Mouse (Mus musculus) R1 (cell line): ENCODE results near the gene Fdxr.

Source experiments
- DNase-seq: peaks from one replicate; pipeline ENCODE4 v3.0.0-alpha.2; 2018; ENCODE audit warnings: low read depth, low spot score

Gene Fdxr

GRCm38 (mm10) chr11:115241402-115241801 lies 35.4 kb downstream of the Fdxr start:
- DNase-seq: no peak

GRCm38 (mm10) chr11:115236570-115236969 lies 40.3 kb downstream of the Fdxr start:
- DNase-seq: no peak

- DNase-seq: no peak
Measured at GRCm38 (mm10) chr11:115234320-115235044, 42.4 kb downstream of the Fdxr start.

DNA sequence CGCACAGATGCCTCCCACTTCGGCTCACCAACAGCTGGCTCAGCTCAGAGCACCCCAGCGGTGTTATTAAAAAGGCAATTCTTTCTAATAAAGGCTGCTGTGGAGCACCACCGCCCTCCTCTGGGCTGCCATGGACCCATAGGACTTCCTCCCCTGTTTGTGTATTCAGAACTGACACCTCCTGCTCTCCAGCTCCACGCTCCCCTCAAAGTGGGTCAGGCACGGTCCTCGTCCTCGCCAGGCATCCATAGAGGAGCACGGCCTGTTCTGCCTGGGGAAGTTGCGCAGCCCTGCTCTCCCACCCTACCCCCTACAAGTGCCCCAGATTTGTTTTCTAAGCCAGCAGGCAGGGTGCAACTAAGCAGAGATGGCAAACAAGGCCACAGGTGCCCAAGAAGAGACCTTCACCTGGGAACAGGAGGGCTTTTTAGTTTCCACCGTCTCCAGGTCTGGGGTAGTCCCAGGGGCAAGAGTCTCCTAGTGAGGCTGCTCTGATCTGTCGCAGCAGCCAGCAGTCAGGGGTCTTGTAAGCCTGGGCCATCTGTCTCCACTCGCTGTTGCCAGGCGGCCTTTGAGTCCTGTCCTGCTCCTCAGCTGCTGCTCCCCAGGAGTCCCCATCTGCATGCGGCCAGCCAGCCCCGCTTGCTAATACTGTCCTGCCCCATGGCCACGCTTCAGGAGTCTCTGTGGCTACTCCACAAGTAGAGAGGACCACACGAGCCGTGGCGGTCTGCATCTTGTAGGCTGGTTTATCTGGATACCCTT lies 43.1 kb downstream of the Fdxr start:
- no peak for DNase-seq

- no peak for DNase-seq
Measured at GRCm38 (mm10) chr11:115232889-115233288, 44.0 kb downstream of the Fdxr start.

GRCm38 (mm10) chr11:115231924-115232323 lies 44.9 kb downstream of the Fdxr start:
- DNase-seq: no peak

GRCm38 (mm10) chr11:115231168-115231915 lies 45.5 kb downstream of the Fdxr start:
- DNase-seq: no peak

GRCm38 (mm10) chr11:115229021-115229930 lies 47.6 kb downstream of the Fdxr start:
- peak; percentile 78 for DNase-seq

DNA sequence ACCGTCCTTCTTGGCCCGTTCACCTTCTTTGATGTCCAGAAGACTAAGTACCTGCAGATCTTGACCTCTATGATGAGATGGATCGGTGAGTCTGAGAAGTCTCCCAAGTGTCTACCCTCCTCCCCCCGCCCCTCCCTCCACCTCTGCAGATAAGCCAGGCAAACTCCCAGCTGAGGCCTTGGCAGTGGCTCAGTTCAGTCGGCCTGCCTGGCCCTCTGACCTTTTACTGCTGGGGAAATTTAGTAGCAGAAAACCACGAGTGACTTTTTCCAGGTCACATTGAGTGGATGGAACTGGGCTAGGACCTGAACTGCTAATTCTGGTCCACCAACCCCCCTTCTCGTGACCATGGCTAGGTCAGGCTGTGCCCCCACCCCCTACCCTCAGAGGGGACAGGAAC lies 48.4 kb downstream of the Fdxr start:
- no peak for DNase-seq

GRCm38 (mm10) chr11:115227640-115228039 lies 49.2 kb downstream of the Fdxr start:
- DNase-seq: no peak

DNA sequence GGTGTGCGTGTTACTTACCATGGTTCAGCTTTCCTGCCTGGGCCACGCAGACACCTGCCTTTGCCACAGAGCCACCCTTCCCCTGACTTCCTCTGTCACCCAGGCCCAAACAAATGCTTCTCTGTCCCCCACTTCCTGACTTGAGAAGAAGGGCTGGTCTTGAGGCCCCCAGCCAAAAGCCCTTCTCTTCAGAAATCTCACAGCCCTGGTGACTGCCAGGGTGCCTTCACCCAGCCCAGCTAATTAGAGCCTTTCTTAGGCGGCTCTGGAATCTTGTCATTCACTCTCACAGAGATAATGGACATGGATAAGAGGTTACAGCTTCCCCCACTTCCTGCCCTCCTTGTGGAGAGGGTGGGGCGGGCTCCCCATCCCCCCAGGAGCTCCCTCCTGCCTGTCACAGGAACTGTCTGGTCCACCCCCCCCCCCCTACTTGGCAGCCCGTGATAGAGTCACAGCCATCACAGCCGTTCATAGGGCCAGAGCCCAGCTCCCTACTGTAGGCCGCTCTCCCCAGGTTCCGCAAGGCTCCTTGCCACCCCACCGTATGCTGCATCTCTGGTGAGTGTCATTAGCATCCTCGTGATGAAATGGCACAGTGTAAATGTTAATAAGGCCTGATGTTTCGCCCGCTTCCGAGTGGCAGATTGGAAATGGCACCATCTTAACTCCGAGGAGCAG lies 49.9 kb downstream of the Fdxr start:
- DNase-seq: peak; percentile 61

GRCm38 (mm10) chr11:115225301-115225700 lies 51.5 kb downstream of the Fdxr start:
- DNase-seq: no peak

- DNase-seq: peak; percentile 72
Measured at GRCm38 (mm10) chr11:115224889-115225288, 52.0 kb downstream of the Fdxr start.

DNA sequence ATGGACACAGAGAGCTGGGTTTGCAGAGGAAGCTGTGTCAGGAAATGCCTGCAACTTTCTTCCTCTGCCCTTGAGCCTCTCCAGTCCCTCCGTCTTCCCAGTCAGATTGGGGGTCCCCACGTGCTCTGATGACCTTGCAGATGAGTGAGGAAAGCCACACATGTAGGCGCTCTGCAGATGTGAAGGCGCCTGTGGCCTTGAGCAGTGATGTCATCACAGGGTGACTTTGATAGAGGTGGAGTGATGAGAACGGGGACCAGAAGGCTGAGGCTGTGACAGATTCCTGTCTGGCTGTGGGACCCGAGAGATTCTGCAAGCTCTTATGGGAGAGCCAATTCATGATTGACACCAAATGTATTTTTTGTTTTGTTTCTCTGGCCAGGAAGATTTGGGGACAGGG lies 53.0 kb downstream of the Fdxr start:
- DNase-seq: no peak

DNA sequence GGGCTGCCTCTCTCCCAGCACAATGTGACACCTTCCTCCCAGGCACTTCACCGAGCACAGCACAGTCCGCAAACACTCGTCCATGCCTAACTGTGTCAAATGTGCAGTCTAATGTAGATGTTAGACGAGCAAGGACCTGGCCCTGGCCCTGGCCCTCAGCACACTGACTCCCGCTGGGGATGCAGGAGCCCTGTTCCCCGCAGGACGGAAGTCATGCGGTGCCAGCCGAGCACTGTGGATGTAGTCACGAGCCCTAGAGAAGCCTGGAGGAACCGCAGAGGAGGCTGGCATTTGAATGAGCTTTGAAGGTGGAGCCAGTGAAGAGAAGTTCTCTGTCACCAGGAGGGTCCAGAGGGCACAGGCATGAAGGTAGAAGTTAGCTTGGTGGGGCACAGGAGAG lies 53.4 kb downstream of the Fdxr start:
- DNase-seq: no peak

DNA sequence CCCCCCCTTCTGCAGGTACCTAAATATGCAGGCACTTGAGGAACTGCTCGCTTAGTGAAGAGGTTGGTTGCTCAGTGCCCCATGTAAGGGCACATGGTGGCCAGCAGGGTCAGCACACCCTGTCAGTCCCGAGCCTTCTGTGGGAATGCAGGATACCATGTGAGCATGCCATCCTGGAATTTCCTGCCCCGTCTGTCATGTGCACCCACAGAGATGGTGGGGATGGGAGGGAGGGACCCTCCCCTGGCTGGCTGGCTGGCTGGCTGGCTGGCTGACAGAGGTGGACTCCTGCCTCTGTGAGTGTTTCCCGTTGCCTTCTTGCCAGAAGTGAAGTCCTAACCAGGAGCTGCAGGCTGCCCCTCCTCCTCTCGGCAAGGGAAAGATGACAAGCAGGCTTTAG lies 54.3 kb downstream of the Fdxr start:
- no peak for DNase-seq

- no peak for DNase-seq
Measured at GRCm38 (mm10) chr11:115222077-115222476, 54.8 kb downstream of the Fdxr start.

GRCm38 (mm10) chr11:115219685-115220084 lies 57.2 kb downstream of the Fdxr start:
- no peak for DNase-seq

DNA sequence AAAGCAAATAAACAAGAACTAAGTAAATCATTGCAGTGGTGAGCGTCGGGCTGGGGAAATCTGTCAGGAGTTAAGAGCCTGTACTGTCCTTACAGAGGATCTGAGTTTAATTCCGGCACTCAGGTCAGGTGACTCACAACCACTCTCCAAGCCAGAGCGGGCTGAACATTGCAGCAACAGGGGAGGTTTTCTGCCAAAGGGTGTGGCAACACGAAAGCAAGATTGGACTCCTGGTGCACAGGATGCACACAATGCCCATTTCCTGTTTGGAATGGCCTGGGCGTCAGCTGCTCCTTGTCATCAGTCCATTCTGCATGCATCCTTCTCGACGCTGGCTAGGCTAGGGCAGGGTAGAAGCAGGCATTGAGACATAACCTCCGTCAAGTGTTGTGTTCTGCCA lies 57.6 kb downstream of the Fdxr start:
- DNase-seq: peak; percentile 72
